Mouse (Mus musculus) stomach, postnatal 0 days (tissue): ENCODE measurements at regions not wholly inside any gene's neighbourhood (a gene's known extent, or its start where the extent isn't known, plus 50 kb on each side); places are given as distances from the start of the nearest gene placed in this dataset.

ENCODE experiments used
- CTCF ChIP-seq: IDR thresholded peaks from 2 replicates; pipeline ENCODE4 v1.5.1; 2016; ENCODE audit warnings: antibody characterized with exemption, low read depth, mild to moderate bottlenecking, moderate library complexity
- EP300 ChIP-seq: optimal IDR thresholded peaks from 2 replicates; pipeline ENCODE3; 2016; ENCODE audit warnings: antibody characterized with exemption

- no peak for TF ChIP-seq EP300
- no peak for TF ChIP-seq CTCF
Measured at GRCm38 (mm10) chr2:166348654-166349053, 193.2 kb upstream of the Sulf2 start.
